Mouse (Mus musculus) cerebellum, adult (tissue): ENCODE measurements at regions not wholly inside any gene's neighbourhood (a gene's known extent, or its start where the extent isn't known, plus 50 kb on each side); places are given as distances from the start of the nearest gene placed in this dataset.

ENCODE experiments used
- ATAC-seq: cut with Nextera tagmentation; 2 replicates; pipeline ENCODE4 v1.9.2; 2017; ENCODE audit warnings: mild to moderate bottlenecking, moderate library complexity, mixed read lengths; ENCODE audit not compliant: insufficient number of reproducible peaks, low FRiP score, low TSS enrichment

DNA sequence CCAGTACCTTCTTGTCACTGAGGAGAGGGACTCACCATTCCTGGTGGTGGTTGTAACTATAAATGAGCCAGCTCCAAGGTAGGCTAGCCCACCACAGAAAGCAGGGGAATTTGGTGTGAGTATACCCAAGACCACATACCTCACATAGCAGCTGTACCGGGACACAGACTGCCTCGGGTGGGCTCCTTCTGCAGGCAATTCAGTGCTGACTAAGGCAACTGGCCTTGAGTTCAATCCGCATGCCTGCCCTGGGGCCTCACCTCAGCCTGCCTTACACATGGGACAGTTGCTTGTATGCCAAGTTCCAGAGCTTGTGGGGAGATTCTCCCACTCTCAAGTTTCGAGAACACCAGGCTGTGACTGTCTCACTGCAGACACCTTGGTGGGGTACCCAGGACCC is 153.6 kb downstream of the Gm26897 start:
- no peak for ATAC-seq

DNA sequence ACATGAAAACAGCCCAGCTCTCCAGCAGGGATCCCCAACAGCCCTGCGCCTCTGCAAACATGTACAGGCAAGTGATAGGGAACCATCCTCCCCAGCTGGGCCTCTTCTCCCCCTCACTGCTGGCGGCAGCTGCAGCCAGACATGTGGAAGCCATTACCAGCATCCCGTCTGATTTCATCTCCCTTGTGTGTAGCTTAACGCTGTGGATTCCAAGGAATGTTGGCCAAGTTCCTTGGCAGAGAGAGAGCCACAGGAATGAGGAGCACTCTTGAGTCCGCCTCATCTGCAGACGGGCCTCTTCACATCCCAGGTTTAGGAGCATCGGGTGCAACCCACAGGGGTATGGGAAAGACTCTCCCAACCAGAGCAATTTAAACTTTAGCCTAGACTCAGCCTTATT is 157.1 kb downstream of the Gm26897 start:
- no peak for ATAC-seq

DNA sequence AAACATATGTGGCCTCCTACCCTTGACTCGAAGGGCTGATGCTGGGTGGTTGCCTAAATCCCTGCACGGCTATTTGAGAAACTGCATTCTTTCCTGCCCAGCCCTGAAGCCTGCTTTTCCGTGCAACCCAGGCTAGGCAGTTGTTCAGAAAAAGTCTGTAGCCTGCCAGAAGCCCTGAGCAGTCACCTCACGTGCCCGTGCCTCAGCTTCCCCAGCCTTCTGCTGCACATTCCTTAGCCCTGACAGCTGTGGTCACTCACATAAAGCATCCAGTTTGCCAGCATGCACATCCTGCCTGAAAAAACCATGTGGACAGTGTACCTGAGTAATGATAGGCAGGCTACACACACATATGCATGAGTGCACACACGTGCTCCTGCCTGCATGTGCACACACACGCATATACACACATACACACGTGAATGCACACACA is 157.6 kb downstream of the Gm26897 start:
- no peak for ATAC-seq

DNA sequence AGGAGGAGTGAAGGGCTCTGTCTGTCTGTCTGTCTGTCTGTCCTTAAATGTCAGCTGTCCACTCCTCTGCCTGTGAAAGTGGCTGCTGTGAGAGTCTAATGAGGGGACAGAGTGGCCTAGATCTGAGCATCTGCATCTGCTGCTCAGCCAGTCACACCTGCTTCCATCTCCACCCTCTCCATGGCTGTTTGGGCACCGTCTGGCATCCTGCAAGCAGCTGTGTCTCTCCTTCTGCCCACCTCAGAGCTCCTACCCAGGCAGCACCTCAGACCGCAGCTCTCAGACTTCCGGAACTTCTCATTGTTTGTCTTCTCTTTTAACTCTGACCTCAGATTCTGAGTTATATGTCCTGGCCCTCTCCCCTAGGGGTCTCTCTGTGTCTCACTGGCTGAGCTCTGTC is 159.2 kb downstream of the Gm26897 start:
- ATAC-seq = no peak

DNA sequence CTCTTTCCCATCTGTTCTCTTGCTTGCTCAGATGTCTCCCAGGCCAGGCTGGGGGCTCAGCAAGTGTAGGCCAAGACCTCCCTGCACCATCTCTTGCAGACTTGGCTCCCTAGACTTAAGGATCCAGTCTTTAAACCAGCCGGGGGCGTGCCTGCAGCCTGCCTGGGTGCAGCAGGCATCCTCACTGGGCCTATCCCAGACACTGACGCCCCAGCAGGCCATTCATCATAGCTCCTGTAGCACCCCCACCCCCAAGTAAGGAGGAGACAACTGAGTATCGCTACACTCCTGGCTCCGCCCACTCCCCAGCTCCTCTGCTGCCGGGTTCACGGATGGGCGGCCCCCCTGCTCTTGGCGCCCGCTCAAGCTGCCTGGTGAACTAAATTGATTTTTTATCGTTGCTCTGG is 160.2 kb downstream of the Gm26897 start:
- no peak for ATAC-seq

DNA sequence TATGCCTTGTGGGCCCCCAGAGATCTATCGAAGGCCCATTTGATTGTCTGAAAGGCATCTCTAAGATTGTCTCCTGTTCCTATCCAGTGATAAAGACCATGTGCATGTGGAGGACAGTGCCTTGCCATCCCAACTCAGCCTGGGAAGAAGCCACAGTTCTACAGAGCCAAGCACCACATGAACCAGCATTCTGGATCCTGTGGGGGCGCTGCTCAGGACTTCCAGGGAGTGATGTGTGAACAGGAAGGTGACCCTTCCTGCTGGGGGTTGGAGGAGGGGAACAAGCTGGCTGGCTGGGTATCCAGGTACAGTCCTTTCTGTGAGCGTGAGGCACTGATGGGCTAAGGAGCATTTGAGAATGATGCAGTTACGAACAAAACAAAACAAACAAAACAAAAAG is 163.8 kb downstream of the Gm26897 start:
- ATAC-seq = no peak

DNA sequence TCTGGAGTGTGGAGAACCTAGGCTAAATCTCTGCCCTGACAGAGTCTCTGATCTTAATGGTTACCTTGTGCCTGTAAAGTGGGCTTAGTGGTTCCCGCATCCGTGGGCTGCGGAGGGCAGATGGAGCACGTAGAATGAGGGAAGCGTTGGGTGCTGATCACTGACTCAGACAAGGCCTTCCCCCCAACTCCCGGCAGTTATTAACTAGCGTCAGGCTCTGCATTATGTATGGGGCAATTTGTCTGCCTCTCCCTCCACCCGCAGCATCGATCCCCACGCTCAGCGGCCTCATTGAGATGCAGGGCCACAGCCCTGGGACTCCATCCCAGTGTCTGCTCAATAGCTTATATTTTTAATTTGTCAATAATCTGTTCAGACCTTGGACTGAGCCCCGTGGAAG is 164.8 kb downstream of the Gm26897 start:
- ATAC-seq = no peak

DNA sequence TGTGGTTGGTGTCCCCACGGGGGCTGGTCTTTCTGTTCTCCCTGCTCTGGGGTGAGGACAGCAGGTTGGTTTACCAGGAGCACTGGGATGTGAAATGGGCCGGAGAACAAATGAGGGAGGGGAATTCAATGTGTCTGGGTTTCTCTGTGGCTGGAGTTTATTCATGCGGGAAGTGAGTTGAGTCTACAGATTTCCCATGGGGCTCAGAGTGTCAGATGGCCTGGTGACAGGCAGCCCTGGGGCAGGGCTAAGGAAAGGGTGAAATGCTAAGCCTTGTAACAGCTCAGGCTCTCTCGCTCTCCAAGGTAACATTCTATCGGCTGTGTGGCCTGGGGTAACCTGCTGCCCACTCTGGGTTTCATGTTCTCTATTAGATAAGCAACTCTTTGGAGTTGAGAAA is 167.5 kb downstream of the Gm26897 start:
- ATAC-seq = no peak

DNA sequence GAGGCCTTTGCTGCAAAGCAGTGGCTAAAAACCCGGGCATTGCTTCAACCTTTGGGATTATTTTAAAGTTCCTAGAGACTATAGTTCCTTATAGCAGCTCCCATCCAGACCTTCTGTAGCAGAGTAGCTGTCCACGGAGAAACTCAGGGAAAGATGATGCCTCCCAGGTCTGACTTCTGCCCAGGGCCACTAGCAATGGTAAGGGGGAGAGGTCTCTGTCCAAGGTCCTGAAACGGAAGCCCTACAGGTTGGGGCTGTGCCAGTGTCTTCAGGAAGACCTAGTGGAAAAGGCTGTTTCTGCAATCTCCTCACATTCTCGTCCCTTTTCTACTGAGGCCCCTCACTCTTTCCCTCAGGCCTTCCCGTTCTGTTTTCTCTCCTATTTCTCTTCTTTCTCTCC is 168.0 kb downstream of the Gm26897 start:
- ATAC-seq = no peak

DNA sequence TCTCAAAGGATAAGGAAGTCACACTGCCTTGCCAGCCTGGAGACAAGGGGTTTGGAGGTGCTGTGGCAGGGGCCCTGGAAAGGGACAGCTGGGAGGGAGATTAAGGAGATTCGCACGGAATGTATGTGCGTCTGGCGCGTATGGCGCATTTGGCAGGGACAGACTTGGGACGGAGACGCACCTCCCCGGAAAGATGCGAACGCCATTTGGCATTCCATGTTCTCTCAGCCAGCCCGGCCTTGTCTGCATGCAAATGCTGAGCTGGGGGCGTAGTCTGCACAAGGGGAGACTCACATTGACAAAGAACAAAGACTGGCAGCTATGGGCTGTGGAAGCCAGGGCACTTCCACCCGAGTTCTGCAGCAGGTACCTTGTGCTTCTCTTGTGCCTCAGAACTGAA is 174.4 kb downstream of the Gm26897 start:
- ATAC-seq = no peak

DNA sequence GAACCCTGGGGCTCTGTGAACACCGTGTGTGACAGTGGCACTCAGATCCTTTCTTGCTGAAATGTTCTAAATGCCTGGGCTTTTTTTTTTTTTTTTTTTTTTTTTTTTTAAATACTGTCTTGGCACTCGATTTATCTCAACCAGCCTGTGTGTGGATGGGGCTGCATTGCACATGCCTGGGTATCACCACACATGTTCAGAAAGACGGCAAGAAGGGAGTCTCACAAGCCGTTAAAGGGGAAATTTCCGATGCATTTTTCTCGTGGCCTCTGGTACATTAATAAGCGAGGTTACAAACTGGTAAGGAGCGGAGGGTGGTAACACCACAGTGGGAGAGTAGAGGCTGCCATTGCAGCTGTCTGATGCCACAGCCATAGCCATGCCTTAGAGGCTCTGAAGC is 176.8 kb downstream of the Gm26897 start:
- no peak for ATAC-seq

DNA sequence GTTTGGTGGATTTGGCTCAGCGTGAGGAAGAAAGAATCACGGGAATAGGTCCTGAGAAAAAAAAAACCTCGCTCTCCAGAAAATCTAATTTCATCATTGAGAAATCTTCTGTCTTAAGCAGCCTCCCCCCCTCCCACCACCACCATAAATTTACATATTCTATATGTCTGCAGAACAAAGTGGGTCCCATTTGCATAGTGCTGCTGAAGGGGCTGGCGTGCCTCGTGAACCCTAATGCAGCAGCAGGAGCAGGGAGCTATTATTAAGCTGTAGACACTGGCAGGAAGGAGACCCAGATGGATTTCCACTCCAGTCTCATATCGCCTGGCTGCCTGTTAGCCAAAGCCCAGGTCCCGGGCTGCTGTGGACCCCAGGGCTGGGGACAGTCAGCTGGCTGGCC is 179.6 kb downstream of the Gm26897 start:
- no peak for ATAC-seq

DNA sequence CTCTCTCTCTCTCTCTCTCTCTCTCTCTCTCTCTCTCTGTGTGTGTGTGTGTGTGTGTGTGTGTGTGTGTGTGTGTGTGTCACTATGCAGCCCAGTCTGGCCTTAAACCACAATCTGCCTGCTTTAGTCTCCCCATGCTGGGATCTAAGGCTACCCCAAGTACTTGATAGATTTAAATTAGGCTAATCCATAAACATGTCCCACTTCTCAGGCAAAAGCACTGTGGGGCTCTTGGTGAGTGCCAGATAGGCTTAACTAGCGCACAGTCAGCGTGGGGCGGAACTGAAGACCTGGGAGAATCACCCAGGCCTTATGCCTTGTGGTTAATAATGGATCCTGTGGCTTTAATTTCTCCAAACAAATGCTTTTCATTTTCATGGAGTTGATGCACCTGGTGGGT is 180.6 kb downstream of the Gm26897 start:
- ATAC-seq = no peak

DNA sequence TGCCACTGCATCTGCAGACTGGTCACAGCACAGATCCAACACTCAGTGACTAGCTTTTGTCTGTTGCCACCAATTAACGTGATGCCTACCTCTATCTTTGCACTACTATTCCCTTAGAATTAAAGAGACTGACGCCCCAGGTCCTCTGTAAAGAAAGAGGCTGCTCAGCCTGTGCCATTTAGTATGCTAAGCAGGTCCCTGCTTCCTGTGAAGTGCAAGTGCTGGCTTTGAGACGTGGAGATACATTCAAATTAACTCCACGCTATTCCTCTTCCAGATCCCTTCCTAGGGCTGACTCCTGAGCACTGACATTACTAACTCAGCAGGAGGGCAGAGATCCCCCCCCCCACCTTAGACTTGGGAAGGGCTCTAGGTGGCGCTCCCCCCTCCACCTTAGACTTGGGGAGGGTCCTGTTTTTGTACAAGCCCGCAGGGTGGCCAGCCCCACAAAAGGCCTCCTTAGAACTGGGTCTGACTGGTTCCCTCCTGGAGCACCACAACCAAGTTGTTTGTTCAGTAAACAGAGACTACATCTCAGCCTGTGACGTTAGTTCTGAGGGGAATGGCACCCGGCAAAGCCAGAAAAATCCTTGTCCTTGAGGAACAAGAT is 184.0 kb downstream of the Gm26897 start:
- ATAC-seq = no peak

DNA sequence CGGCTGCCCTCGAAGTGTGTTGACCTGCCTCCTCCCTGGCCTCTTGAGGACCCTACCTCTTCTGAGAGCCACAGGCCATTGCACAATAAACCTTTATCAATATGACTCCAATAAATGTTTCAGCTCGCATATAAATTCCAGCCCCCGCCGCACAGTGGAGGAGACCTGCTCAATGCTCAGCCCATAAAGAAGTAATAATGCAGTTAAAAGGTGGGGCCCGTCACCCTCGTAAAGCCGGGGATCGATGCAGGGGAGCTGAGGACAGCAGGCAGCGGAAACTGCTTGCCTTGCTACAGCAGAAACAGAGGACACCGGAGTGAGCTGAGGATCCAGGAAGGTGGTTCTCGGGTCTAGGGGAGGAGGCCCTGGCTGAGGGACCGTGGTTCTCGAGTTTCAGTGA is 185.2 kb downstream of the Gm26897 start:
- no peak for ATAC-seq

DNA sequence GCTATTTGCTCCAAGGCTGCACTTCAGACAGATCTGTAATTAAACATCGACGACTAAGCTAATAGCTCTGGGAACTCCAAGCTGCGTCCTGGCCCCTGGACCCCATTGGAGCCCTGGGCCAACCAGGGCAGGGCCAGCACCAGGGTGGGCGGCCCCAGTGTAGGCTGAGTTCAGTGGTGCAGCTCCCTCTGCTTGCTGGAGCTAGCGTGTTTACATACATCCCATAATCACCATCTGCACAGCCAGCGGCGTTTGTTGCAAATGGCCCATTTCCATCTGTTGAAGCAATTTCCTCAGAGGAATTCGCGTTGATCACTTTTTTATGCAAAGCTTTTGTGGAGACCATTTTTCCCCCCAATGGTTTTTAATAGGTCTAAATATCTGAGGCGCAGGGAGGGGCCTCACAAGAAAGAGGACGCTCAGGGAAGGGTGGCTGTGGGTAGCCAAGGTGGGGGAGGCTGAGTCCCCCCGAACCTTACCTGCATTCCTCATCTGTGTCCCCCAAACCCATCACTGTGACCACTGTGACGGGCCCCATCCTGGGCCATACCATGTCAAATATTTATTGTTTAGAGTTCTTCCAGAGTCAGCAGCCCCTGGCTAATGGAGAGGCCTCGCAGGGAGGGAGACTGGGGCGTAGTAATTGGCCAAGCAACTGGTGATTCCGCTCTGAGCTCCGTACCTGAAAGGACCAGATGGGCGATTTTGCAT is 189.4 kb downstream of the Gm26897 start:
- no peak for ATAC-seq

DNA sequence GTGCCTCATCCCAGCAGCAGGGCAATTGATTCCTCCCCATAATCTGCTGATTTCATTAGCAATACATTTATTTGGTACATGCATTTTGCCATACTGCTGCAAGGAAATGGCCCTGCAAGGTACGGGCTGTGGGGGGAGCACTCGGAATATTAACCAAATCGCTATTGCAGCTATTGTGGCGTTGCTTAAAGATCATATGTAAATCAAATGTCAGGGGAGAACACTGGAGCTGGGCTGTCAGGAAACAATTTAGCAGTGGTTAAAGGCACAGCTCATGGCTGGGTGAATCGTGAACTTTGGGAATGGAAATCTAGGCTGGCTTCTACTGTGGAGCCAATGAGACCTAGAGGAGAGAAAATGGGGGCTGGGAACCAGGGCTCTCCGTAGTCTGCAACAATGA is 192.0 kb downstream of the Gm26897 start:
- no peak for ATAC-seq

DNA sequence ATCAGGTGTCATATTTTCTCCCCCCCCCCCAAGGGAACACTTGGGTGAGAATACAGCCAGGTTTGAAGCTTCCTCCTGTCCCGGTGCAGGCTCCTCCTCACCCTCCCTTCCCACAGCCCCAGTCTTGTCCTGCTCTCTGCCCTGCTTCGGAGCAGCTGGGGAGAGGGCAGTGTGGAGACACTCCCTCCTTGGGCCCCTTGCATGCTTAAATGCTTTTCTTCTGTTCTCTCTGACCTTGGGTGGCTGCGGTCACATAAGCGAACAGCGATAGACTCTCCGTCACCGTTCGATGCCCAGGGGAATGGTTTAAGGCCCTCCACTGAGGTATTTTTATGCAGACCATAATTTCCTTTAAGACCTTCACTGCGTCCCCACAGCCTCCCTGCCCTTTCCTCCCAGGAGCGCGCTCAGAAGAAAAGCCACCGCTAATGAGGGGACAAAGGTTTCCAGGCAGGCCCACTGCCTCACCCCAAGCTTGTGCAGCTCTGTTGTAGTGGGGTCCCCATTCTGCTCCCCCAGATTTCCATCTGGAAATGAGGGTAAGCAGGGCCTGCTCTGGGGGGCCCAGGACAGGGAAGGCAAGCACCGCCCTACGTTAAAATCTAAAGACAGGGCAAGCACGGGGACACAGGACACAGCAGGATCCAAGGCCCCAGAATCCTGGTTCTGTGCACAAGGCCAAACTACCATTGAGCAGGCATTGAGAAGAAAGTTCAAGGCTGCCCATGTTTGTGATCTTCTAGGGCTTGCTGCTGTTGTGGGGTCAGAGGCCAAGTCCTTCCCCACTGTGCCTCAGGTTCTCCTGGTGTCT is 195.7 kb downstream of the Gm26897 start:
- no peak for ATAC-seq

DNA sequence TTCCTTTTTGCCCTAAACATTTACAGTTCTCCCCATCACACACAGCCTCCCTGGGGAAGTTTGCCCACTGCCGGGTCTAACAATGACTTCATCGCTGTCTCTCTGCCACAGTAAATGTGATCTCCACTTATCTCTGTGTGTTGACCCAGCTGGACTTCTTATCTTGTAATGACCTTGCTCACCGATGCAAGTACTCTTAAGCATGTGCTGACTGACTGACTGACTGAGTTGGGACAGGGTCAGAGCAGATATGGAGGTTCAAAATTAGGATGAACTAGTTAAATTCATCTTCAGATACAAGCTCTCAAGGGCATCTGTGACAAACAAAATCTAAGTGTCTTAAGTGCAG is 196.2 kb downstream of the Gm26897 start:
- ATAC-seq = no peak

DNA sequence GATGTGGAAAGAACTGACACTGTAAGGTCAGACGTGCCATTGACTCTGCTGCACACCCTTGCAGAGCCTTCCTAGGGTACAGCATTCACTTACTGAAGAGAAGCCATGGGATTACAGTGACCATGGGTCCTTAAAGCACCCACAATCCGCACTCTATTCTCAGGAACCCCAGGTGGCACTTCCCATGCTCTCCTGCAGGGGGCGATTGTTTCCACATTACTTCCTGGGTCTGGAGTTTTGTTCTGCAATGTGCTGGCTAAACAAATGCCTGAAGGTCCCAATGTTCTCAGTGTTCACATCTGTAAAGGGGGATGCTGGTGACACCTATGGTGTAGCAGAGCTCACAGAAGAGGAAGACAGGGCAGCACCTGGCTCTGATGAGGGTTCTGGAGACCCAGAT is 198.0 kb downstream of the Gm26897 start:
- no peak for ATAC-seq

DNA sequence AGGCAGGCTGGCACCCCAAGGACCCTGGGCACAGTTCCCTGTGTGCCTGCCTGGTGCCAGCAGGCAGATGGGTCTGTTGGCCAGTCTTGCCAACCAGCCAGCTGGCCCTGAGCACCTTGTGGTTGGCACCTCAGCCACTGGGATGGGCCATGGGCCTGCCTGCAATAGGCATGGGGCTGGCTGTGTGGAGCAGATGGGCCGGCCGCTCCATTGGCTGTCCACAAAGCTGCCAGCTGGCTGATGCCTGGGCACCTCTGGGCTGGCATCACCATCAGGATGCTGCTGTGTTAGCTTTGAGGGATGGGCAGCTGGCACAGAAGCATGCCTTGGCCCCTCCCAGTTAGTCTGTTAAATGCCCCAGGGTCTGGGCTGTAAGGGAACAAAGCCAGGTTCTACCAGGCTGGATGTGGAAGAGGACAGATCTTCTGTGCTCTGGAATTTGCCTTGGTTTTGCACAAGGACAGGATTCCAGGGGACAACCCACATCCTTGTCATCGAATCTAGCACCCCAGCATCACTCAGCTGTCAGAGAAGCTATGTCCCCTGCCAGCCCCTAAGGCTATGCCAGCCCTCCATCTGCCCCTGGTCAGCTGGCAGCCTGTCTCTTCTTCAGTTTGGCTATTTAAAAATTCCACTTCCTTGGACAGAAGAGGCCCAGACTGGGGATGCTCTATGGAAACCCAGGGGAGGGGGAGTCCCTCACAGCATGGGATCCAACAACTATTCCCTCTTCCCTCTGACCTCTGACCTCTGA is 201.8 kb downstream of the Gm26897 start:
- peak; percentile 75 for ATAC-seq
